Mouse (Mus musculus) Muller cell, postnatal 12 days (primary cell): ENCODE data around the gene Pus7l.
A peak's percentile ranks its signal among the peaks of the same experiment; 100 is the strongest.
"Not testable (repeated sequence)": the region's sequence is repeated elsewhere in the genome, so short reads cannot be mapped to it uniquely, and the experiment has no call there.

Experiments used
- DNase-seq: peaks from one replicate; pipeline ENCODE4 v3.0.0-alpha.2; 2015; ENCODE audit errors: inconsistent ontology term

The Pus7l gene

DNA sequence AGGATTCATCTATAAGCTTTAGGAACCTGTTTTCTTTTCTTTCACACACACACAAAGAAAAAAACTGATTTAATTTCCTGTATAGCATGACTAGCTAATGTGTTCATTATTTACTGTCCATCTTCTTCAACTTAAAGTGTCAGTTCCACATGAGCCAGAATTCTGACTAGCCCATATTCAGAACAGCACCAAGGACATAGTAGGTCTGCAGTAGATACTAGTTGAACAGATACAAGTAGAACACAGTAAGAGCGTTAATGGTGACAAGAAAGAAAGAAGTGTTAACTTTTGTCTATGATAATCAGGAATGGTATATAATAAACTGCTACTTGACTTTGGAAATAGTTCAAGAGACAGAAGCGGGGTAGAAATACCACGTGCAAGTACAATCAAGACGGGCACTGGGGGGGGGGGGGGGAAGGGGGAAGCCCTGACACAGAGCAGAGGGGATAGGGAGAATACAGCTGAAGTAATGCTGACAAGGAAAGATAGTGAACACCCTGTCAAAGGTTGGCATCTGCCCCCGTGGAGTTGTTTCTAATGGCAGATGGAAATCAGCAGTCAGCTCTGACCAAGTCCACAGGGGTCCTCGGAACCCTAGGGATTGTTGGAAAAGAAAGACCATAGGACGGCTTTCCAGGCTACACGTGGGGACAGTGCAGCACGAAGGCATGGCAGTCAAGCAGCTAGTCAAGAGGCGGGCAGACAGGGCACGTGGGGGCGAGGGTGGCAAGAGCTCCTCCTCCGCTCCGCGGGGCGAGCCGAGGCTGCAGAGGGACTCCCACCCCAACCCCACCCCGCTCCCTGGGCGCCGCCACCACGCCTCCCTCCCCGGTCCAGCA is 559 bp downstream of the Pus7l start:
- no peak for DNase-seq

DNA sequence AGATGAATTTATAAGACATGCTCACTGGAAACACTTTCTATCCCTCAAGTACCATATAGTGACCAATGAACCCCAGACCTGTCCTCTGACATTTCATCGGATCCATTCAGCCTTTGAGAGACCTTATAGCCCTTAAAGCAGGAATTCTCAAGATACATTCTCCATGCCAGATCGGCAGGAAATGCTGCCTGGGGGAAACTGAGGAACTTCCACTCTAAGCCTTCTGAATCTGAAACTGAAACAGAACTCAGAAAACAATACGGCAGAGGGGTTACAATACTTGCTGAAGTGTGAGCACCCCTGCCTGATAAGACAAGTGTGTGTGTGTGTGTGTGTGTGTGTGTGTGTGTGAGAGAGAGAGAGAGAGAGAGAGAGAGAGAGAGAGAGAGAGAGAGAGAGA is 4.1 kb downstream of the Pus7l start:
- DNase-seq: no peak

DNA sequence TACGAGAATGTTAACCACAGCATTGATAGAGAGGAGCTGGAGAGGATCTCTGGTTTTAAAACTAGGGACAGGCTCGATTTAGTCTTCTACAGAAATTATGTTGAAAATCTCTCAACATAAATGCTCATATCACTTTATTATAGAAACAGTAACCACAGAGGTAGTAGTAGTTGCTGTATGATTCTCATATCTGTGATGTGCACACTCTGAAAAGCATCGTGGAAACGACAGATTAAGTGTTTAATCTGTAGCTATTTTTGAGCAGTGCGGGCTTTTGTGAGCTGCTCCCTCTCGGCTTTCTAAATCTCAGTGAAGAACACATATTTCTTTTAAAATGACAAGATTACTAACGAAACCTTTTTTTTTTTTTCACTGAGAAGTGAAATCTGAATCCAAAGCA is 7.8 kb downstream of the Pus7l start:
- DNase-seq: no peak

DNA sequence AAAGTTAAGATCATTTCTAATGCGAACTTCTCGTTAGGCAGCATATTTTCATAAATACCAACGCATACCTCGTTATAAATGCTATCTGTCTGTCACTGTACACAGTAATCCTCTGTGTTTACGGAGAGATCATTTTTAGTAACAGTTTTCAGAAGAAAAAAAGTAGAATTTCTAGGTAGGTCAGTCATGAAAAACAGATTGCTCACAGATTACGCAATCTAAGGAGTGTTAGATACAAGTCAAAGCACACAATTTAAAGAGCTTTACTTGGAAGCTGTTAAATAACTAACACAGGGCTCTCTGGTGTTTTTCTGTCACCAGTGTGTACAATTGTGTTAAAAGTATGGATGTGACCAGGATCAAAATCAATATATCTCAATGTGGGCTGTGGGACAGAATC is 10.4 kb downstream of the Pus7l start:
- peak; percentile 38 for DNase-seq

DNA sequence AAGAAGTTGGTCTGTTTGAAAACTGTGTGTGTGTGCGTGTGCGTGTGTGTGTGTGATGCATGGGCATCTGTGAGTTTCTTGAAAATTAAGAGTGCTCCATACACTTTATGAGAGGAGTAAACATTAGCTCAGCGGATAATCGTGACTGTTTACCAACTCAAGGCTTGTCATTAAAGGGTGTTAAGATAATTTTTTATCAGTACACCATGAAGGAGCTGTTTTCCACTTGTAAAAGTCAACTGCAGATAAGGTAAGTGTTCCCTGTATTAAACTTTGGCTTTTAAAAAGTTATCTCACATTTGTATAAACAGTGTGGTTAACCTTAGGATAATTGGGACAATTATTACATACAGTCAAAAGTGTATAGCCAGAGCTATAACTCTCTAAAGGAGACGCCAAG is 11.0 kb downstream of the Pus7l start:
- DNase-seq: no peak

DNA sequence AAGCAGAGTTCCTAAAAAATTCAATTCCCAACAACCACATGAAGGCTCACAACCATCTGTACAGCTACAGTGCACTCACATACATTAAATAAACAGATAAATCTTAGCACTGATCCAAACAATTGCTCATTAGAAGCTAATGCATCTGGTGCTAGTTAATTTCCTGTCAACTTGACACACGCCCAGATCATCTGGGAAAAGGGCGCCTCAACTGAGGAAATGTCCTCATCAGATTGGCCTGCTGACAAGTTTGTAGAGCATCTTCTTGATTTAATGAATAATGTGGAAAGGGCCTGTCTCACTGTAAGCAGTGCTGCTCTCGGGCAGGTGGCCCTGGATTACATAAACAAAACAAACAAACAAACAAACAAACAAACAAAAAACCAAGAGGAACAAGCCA is 12.8 kb downstream of the Pus7l start:
- DNase-seq: no peak

DNA sequence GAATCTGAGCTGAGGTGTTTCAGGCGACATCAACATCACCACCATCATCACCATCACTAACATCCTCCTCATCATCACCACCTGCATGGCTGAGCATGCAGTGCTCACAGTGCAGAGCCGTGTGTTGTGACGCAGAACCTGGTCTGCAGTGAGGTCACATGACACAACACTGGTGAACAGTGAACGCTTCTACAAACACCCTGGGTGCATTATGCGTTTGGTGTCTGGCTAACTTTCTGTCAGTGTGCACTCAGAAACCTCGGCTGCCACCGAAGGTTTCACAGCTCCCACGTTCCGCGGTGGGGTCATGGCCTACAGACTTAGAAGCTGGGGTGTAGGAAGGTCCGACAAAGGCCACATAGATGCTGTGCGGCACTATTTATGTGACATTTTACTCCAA is 18.4 kb downstream of the Pus7l start:
- no peak for DNase-seq

DNA sequence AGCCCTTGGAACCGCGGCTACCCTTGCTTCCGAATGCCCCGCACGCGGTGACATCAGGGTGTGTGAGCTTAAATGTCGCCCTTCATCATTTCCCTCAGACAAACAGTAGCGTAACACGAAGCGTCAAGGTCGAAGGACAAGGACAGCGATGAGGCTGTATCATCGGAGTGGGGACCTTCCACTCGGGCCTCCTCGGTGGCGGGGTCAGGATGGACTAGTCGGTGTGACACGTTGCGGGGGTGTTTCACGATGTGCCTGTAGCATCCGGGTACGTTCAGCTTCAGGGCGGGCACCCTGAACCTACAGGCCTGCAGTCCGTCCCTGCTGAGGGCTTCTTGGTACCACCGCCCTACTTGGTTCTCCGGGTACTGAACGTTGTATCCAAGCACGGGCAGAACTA is 20.1 kb downstream of the Pus7l start:
- DNase-seq: no peak

DNA sequence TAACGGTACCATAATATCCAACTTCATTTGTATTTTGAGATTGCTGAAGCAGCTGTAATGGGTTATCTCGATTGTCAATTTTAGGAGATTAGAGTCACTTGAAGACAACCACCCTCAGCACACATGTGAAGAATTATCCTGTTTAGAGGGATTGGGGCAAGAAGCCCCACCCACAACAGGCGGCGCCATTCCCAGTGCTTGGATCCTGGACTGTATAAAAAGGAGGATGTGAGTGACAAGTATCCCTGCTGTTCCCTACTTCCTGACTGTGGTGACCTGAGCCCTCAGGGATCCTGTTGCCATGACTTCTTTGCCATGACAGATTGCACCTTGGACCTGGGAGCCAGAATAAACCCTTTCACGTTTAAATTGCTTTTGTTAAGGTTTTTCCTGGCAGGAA is 22.4 kb downstream of the Pus7l start:
- no peak for DNase-seq

DNA sequence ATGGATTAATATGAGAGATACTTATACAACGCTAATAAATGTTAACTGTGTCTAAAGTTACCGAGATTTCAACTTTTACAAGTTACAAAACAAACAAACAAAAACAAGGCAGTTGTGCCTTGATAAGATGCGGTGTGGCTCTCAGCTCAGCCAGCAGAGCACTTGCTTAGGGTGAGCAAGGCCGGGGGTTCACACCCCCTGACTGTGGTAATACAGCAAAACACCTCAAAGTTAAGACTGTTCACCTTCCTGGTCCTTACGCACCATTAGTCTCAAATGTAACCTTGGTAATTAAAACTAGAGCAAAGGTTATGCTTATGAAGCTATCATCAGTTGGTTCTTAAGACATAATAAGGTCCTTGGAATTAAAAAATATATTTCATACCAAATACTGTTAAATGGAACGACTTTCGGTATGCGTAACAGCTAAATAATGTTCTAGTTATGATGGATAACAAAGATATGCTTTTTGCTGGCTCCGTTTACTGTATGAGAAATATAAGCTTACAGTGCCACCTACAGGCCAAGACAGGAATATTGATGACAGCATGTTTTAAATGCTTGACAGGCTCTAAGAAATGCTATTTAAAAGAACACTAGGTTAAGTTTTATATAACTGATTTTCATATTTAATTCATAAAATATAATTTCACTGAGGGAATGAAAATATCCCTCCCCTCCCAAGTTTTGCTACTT is 23.0 kb downstream of the Pus7l start:
- peak; percentile 45 for DNase-seq

DNA sequence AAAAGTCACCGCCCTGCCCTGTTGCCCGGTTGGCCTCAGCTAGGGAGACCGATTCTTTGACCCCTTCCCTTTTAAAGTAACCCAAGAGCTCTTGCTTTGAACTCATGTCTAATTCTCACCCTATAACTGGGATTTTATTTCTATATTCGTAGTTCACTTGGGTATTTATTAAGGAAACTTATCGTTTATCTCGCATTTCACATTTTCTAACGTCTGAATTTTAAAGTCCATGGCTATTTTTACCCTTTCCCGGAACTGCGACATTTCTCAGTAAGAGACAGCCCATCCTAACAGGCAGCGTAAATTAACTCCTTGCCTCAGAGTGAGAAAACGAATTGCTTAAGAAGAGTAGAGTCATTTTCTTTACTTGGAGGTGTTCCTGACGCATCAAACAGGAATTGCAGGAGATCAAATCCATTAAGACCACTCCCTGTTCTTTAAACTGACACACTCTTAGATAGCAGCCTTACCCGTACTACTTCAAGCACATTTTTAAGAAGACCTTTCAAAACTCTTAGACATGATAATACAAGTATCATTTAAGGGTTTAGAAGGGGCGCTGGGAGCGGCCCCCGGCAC is 25.3 kb downstream of the Pus7l start:
- DNase-seq: no peak

DNA sequence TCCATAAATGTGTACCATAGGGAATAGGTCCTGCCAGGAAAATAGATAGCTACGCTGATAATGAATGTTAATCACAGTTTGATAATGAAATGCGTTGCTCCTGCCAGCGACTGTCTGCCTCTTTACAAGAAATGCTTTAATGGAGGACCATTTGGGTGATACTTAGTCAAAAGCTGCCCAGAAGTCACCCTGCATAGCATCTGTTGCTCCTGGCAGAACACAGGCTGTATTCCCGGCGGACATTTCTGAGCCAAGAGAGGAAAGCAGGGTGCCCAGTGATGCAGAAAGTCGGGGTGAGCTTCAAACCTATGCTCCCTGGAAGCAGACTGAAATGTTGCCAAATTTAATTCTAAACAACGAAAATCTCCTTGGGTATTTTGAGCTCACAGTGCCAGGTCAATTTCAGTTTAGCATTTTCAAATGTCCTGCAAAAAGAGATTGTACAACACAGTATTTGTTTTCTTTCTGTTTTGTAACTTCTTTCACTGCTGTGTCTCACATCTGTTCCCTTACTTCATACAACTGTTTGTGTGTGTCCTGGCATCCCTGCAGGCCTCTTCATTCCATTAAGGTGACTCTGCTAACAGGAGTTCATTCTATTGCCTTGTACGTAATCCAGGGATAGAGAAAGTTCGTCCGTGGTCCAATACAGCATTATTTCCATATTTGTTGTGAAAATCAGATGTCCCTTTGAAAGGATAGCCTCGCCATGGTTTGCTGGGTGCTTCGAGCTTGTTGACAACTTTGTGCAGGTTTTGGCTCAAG is 39.7 kb downstream of the Pus7l start:
- peak; percentile 64 for DNase-seq

DNA sequence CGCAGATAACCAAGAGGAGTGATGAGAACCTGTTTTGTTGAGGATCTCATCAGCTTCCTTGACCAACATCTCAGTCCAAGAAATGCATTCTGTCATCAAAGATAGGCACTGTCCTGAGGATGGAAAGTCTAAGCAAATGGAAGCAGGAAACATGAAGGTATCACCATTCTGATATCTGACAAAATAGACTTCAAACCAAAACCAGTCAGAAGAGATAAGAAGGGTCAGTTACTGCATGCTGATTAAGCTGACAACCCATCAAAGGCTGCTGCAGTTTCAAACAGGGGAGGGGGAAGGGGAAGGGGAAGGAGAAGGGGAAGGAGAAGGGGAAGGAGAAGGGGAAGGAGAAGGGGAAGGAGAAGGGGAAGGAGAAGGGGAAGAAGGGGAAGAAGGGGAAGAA is 44.1 kb downstream of the Pus7l start:
- DNase-seq: no peak

DNA sequence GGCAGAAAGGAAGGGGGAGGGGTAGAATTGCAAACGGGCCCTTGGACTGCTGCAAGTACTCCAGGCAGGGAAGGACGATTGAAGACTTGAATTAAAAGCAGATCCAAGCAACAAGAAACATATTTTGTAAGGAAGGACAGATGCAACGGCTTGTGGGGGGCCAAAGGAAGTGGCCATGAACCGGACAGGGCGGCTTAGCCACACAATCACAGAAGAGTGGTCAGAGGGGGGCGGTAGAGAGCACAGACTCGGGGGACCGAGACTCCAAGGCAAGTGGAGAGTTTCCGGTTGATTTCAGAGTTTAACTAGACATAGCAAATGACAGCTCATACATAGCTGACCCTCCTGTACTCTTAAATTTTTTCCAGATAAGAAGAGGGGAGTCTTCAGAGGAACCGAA is 47.4 kb downstream of the Pus7l start:
- DNase-seq: no peak

DNA sequence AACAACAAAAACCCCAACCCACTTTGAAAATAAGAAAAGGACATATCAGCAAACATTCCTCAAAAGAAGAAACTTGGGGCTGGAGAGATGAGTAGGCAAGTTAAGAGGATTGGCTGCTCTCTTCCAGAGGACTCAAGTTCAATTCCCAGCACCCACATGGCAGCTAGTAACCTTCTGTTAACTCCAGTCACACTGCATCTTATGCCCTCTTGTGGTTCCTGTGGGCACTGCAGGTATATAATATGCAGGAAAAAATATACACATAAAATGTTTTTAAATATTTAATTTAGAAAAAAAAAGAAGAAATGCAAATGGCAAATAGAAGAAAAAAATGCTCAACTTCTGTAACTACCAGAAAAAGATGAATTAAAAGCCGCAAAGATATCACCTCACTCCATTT is 48.9 kb downstream of the Pus7l start:
- no peak for DNase-seq

DNA sequence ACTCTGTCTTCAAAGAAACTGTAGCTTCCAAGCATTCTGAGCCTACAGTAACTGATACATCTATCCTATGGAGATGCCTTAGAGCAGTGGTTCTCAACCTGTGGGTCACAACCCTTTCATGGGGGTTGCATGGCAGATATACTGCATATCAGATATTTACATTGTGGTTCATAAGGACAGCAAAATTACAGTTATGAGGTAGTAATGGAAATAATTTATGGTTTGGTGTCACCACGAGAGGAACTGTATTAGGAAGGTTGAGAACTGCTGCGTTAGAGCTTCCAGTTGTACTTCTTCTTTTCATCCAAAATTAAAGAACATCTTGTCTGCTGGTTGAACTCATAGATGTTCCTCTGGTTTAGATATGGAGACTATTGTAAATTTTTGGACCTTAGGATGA is 53.9 kb downstream of the Pus7l start:
- no peak for DNase-seq

DNA sequence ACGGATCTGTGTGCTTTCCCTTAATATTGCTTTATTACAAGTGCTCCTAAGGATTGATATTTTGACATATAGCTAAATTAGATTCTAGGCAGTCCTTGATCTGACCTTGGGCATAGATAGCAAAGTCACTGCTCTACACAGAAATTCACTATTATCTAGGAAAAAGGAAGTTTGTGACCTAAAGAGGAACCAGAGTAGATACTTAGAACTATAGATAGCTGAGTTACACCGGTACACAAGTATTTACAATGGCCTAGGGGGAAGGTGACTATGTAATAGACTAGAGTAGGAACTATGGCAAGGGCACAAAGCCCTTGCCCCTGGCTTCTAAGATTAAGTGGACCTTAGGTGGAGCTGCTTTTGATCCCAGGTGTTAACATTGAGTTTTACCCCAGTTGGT is 55.3 kb downstream of the Pus7l start:
- DNase-seq: not testable (repeated sequence)

DNA sequence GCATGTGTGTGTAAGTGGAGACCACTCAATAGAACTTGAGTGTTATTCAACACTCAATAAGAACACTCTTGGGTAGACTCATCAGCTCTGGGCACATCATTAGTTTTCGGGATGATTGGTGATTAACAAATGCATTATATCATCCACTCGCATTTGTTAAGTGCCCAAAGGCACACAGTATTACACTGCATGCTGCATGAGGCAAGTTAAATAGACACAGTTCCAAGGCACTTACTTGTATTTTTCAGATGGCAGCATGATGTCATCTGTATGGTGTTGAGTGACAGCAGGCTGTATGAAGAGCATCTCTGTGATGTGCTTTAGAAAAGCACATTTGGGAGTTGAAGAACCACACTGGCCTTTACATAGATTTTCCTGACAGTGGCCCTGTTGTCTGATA is 60.8 kb downstream of the Pus7l start:
- DNase-seq: no peak

DNA sequence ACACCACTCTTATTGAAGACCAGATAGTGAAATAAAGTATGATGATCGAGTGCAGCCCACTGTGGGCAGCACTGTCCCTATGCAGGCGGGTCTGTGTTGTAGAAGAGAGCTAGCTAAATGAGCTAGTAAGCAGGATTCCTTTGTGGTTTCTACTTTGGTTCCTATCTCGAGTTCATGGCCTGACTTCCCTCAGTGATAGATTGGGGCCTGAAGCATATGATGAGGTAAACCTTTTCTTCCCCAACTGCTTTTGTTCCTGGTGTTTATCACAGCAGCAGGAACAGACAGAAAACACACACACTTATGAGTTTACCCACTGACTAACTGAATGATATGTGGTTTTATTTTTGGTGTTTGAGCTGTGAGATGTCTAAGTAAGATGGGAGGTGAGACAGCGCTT is 62.6 kb downstream of the Pus7l start:
- no peak for DNase-seq

DNA sequence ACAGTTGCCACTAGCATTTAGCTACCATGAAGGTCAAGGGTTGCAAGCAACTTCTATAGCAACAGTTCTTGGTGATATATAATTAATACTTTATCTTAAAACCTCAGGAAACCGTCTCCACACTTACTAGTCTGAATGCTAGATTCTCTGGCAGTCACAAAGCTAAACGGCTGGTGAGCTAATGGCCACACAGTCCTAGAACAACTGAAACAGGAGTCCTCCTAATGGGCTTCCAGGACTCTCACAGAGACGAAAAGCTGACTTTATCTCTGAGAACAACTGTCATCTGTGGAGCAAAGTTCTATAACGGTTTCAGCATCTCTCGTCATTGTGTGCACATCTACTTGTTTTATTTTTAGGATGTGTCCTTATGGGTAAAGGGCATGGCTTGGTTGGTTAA is 63.1 kb downstream of the Pus7l start:
- DNase-seq: no peak

DNA sequence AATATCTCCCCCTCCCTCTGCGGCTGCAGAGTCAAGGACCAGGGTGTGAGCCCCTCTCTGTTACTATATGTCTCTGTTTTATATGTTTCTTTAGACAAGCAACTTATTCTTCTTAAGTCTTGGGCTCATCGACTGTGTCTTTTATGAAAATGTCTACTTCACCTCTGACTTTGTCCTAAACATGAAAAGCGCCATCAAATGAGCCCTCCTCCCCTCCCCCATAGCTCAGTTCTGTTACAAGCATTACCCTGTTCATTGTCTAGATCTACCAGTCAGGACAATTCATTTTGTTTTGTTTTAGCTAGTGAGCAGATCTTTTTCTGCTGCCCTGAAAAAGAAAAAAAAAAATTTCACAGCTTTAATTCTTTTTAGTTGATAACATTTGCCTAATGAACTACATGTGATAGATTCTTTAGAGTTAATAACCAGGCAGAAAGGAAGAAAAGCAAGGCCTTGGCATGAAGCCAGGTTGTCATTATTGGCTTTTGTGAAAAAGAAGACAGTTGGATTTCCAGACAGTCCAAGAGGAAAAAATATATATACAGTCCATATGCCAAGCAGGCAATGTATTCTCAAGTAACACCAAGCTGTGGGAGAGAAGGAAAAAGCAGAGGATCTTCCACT is 63.7 kb downstream of the Pus7l start:
- no peak for DNase-seq

DNA sequence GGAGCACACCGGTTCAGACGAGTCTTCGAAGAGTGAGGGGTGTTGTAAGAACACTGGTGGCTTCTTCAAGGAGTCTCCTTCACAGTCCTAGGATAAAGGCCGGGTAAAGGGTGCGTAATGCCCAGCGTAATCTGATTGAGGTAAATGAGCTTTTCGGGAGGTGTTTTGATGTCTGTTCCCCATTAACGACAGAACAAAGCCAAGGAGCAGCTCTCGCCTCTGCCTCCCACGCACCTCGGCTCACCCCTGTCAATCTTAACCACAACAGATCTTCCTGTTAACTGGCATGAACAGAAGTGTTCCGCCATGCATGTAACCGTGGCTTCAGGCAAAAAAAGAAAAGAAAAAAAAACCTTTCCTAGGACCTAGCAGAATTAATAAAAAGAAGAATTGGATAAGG is 64.6 kb downstream of the Pus7l start:
- DNase-seq: peak; percentile 23
